Mouse (Mus musculus) limb, embryonic 10.5 days (tissue): ENCODE results near the gene Adrb1. TPM values are rescaled to one million over a fixed set of nuclear protein-coding genes. Genes with fewer than 3 reads are reported as not detected.
"Not testable (repeated sequence)": the region's sequence is repeated elsewhere in the genome, so short reads cannot be mapped to it uniquely, and the experiment has no call there.

Experiments
- DNase-seq: peaks from one replicate; pipeline ENCODE4 v3.0.0-alpha.2; 2017; ENCODE audit warnings: low spot score
- H3K27ac ChIP-seq: fragments of 300-500 bp; sonication (generic); 2 replicates; pipeline ENCODE4 v1.5.1; 2016; ENCODE audit warnings: mild to moderate bottlenecking
- H3K27me3 ChIP-seq: fragments of 300-500 bp; sonication (generic); 2 replicates; pipeline ENCODE4 v1.6.1; 2016; ENCODE audit warnings: low read depth, mild to moderate bottlenecking; ENCODE audit not compliant: poor library complexity, severe bottlenecking
- H3K36me3 ChIP-seq: fragments of 300-500 bp; sonication (generic); 2 replicates; pipeline ENCODE4 v1.6.1; 2016; ENCODE audit warnings: mild to moderate bottlenecking, moderate library complexity
- H3K4me1 ChIP-seq: fragments of 300-500 bp; sonication (generic); 2 replicates; pipeline ENCODE4 v1.6.1; 2016
- H3K4me3 ChIP-seq: fragments of 300-500 bp; sonication (generic); 2 replicates; pipeline ENCODE4 v1.5.1; 2016; ENCODE audit warnings: mild to moderate bottlenecking, moderate library complexity
- H3K9me3 ChIP-seq: fragments of 300-500 bp; sonication (generic); replicated peaks from 2 replicates; pipeline ENCODE4 v1.6.1; 2016; ENCODE audit warnings: mild to moderate bottlenecking
- WGBS: fragments of 180-500 bp; shearing (Covaris S2); methylation state at CpG from one replicate; pipeline ENCODE4 v1.1.7; 2016; 5-methylcytosine and 5-hydroxymethylcytosine counted together
- polyA plus RNA-seq: library from polyadenylated mRNA; unstranded; fragments of >200 nt; fragmentation: Nextera tagmentation; extraction: Ambion mirVana; gene quantifications from 2 replicates; pipeline ENCODE4 v1.2.1, GENCODE M21; 2016

Gene Adrb1
- polyA plus RNA-seq, 1 experiment from 2014 or later, result 0.16 TPM

- WGBS, result 82% methylated on average over 5 of the region's 5 CpGs
- Histone ChIP-seq H3K9me3 (no peaks in the 10 kb centered on the region), H3K36me3 (no peaks in the 10 kb centered on the region), H3K27ac (no peak overlapping the region), H3K4me1 (no peaks in the 10 kb centered on the region), H3K4me3 (no peak overlapping the region), H3K27me3 (0 out of 2 replicates have a peak, but pooled peaks cover 4% of the 10 kb centered on the region)
- no peak for DNase-seq
These were observed 14.3 kb downstream of the Adrb1 start for GRCm38 (mm10) chr19:56736287-56736686.

GRCm38 (mm10) chr19:56745061-56745460 is 23.1 kb downstream of the Adrb1 start:
- Histone ChIP-seq H3K4me3 (no peak overlapping the region), H3K36me3 (no peaks in the 10 kb centered on the region), H3K4me1 (peaks cover 19% of the 10 kb centered on the region; the same call in 1 of the 2 replicates), H3K27me3 (no peaks in the 10 kb centered on the region), H3K9me3 (no peaks in the 10 kb centered on the region), H3K27ac (no peak overlapping the region)
- DNase-seq, result no peak
- 67% methylated on average over 7 of the region's 7 CpGs for WGBS

GRCm38 (mm10) chr19:56745528-56745927 is 23.5 kb downstream of the Adrb1 start:
- no peak overlapping the region for H3K27ac ChIP-seq
- no peaks in the 10 kb centered on the region for H3K27me3 ChIP-seq
- no peaks in the 10 kb centered on the region for H3K36me3 ChIP-seq
- peaks cover 19% of the 10 kb centered on the region; the same call in 1 of the 2 replicates for H3K4me1 ChIP-seq
- WGBS, result 74% methylated on average over 5 of the region's 6 CpGs
- no peak overlapping the region for H3K4me3 ChIP-seq
- no peaks in the 10 kb centered on the region for H3K9me3 ChIP-seq
- no peak for DNase-seq

GRCm38 (mm10) chr19:56746618-56747017 is 24.6 kb downstream of the Adrb1 start:
- no peaks in the 10 kb centered on the region for H3K9me3 ChIP-seq
- WGBS, result 88% methylated on average over 9 of the region's 9 CpGs
- H3K27ac ChIP-seq, result no peak overlapping the region
- DNase-seq, result no peak
- H3K27me3 ChIP-seq, result no peaks in the 10 kb centered on the region
- H3K4me3 ChIP-seq, result no peak overlapping the region
- no peaks in the 10 kb centered on the region for H3K36me3 ChIP-seq
- H3K4me1 ChIP-seq, result peaks cover 19% of the 10 kb centered on the region; the same call in 1 of the 2 replicates

- no peak for DNase-seq
- WGBS, result 88% methylated on average over 10 of the region's 10 CpGs
- H3K36me3 ChIP-seq, result no peaks in the 10 kb centered on the region
- no peaks in the 10 kb centered on the region for H3K27me3 ChIP-seq
- no peaks in the 10 kb centered on the region for H3K9me3 ChIP-seq
- no peak overlapping the region for H3K4me3 ChIP-seq
- peaks cover 19% of the 10 kb centered on the region; the same call in 1 of the 2 replicates for H3K4me1 ChIP-seq
- H3K27ac ChIP-seq, result no peak overlapping the region
These were observed 25.9 kb downstream of the Adrb1 start for GRCm38 (mm10) chr19:56747878-56748277.

- no peak for DNase-seq
- H3K4me1 ChIP-seq, result peaks cover 15% of the 10 kb centered on the region; the same call in 1 of the 2 replicates
- H3K4me3 ChIP-seq, result no peak overlapping the region
- H3K27ac ChIP-seq, result no peak overlapping the region
- WGBS, result 42% methylated on average over 3 of the region's 3 CpGs
- no peaks in the 10 kb centered on the region for H3K36me3 ChIP-seq
- H3K9me3 ChIP-seq, result no peaks in the 10 kb centered on the region
- no peaks in the 10 kb centered on the region for H3K27me3 ChIP-seq
These were observed 27.3 kb downstream of the Adrb1 start for GRCm38 (mm10) chr19:56749343-56749742.

- Histone ChIP-seq H3K27ac (no peak overlapping the region), H3K36me3 (no peaks in the 10 kb centered on the region), H3K4me3 (no peak overlapping the region), H3K27me3 (no peaks in the 10 kb centered on the region), H3K4me1 (peaks cover 14% of the 10 kb centered on the region; the same call in 1 of the 2 replicates), H3K9me3 (no peaks in the 10 kb centered on the region)
- DNase-seq, result no peak
- WGBS, result 62% methylated on average over 4 of the region's 4 CpGs
These were observed 28.7 kb downstream of the Adrb1 start for GRCm38 (mm10) chr19:56750709-56751108.

GRCm38 (mm10) chr19:56754456-56754855 is 32.5 kb downstream of the Adrb1 start:
- not testable (repeated sequence) for H3K4me1 ChIP-seq, H3K27ac ChIP-seq, DNase-seq, H3K9me3 ChIP-seq, H3K4me3 ChIP-seq, H3K27me3 ChIP-seq, H3K36me3 ChIP-seq
- 92% methylated on average over 2 of the region's 2 CpGs for WGBS

- 88% methylated on average over 10 of the region's 10 CpGs for WGBS
- Histone ChIP-seq H3K4me1 (no peaks in the 10 kb centered on the region), H3K36me3 (no peaks in the 10 kb centered on the region)
These were observed 34.4 kb downstream of the Adrb1 start for GRCm38 (mm10) chr19:56756412-56756811.

GRCm38 (mm10) chr19:56758311-56758710 is 36.3 kb downstream of the Adrb1 start:
- WGBS, result 93% methylated on average over 2 of the region's 2 CpGs
- Histone ChIP-seq H3K36me3 (no peaks in the 10 kb centered on the region), H3K4me1 (no peaks in the 10 kb centered on the region), H3K4me3 (no peak overlapping the region), H3K27me3 (no peaks in the 10 kb centered on the region), H3K9me3 (no peaks in the 10 kb centered on the region), H3K27ac (no peak overlapping the region)
- DNase-seq, result no peak

More at GRCm38 (mm10) chr19:56756412-56756811, 34.4 kb downstream of the Adrb1 start:
- Histone ChIP-seq H3K9me3 (no peaks in the 10 kb centered on the region), H3K4me3 (no peak overlapping the region), H3K27me3 (no peaks in the 10 kb centered on the region), H3K27ac (no peak overlapping the region)
- DNase-seq, result no peak

GRCm38 (mm10) chr19:56759740-56760139 is 37.7 kb downstream of the Adrb1 start:
- no peak overlapping the region for H3K4me3 ChIP-seq
- 95% methylated on average over 4 of the region's 4 CpGs for WGBS
- no peak for DNase-seq
- no peaks in the 10 kb centered on the region for H3K36me3 ChIP-seq
- H3K4me1 ChIP-seq, result no peaks in the 10 kb centered on the region
- no peak overlapping the region for H3K27ac ChIP-seq
- no peaks in the 10 kb centered on the region for H3K27me3 ChIP-seq
- no peaks in the 10 kb centered on the region for H3K9me3 ChIP-seq

- Histone ChIP-seq H3K36me3 (no peaks in the 10 kb centered on the region), H3K4me1 (no peaks in the 10 kb centered on the region), H3K27me3 (no peaks in the 10 kb centered on the region), H3K4me3 (no peak overlapping the region), H3K27ac (no peak overlapping the region), H3K9me3 (no peaks in the 10 kb centered on the region)
- 89% methylated on average over 8 of the region's 8 CpGs for WGBS
- no peak for DNase-seq
These were observed 38.4 kb downstream of the Adrb1 start for GRCm38 (mm10) chr19:56760306-56760940.

GRCm38 (mm10) chr19:56761096-56761495 is 39.1 kb downstream of the Adrb1 start:
- no peaks in the 10 kb centered on the region for H3K4me1 ChIP-seq
- DNase-seq, result no peak
- H3K36me3 ChIP-seq, result no peaks in the 10 kb centered on the region
- H3K27me3 ChIP-seq, result no peaks in the 10 kb centered on the region
- no peak overlapping the region for H3K27ac ChIP-seq
- H3K4me3 ChIP-seq, result no peak overlapping the region
- H3K9me3 ChIP-seq, result no peaks in the 10 kb centered on the region
- 91% methylated on average over 5 of the region's 5 CpGs for WGBS

GRCm38 (mm10) chr19:56761727-56762126 is 39.7 kb downstream of the Adrb1 start:
- no peaks in the 10 kb centered on the region for H3K4me1 ChIP-seq
- DNase-seq, result no peak
- no peak overlapping the region for H3K27ac ChIP-seq
- no peaks in the 10 kb centered on the region for H3K27me3 ChIP-seq
- H3K36me3 ChIP-seq, result no peaks in the 10 kb centered on the region
- H3K9me3 ChIP-seq, result no peaks in the 10 kb centered on the region
- 92% methylated on average over 2 of the region's 2 CpGs for WGBS
- H3K4me3 ChIP-seq, result no peak overlapping the region
